Mouse (Mus musculus): ENCODE data around the gene Ppt2.

DNA sequence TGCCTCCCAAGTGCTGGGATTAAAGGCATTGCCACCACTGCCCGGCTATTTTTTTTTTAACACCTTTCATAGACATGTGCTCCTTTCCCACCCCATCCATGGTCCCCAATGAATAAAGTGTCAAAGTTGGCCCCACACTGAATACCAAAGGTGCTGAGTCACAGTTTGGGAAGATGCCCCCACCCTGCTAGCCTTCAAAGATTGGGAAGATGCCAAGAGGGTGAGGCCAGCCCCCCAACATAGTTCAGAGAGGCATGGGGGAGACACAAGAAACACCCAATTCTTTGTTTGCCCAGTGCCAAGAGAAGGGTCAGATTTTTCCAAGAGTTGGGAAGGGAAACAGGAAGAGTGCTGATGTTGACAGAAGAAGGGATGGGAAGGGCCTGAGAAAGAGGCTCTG is 34.2 kb upstream of the Ppt2 start:
- no peak for TF ChIP-seq CTCF (IDR thresholded peaks at IDR 0.05; ENCODE audit: control insufficient read depth, insufficient read depth, insufficient replicate concordance, low read depth, low read length)
- no peak for TF ChIP-seq POLR2A (IDR thresholded peaks at IDR 0.05; ENCODE audit: control insufficient read depth, low read depth, low read length)

Measured in testis, adult 2 months (tissue).